Mouse (Mus musculus) megakaryocyte-erythroid progenitor cell, adult 5-6 weeks (primary cell): Measurements from ENCODE around the gene Smarca2. TPM values are rescaled to one million over a fixed set of nuclear protein-coding genes. Genes with fewer than 3 reads are reported as not detected.

Experiments used
- ATAC-seq: replicated peaks from 2 replicates; pipeline ENCODE4 v1.8.0; 2016; ENCODE audit warnings: mild to moderate bottlenecking, inconsistent platforms; ENCODE audit not compliant: severe bottlenecking, poor library complexity, low FRiP score, low TSS enrichment
- total RNA-seq, 2 experiments: library from RNA; stranded (forward) in 1 of 2; stranded (reverse) in 1 of 2; fragments of 200-1000, 215-1000 nt in 1 of 2; fragments of >200 nt in 1 of 2; fragmentation: Nextera tagmentation in 1 of 2; gene quantifications; 2 replicates each; pipeline ENCODE4 v1.2.3; 2014 to 2017

Gene Smarca2
- total RNA-seq, 2 experiments from 2014 or later: 37.5 to 38.6 TPM

DNA sequence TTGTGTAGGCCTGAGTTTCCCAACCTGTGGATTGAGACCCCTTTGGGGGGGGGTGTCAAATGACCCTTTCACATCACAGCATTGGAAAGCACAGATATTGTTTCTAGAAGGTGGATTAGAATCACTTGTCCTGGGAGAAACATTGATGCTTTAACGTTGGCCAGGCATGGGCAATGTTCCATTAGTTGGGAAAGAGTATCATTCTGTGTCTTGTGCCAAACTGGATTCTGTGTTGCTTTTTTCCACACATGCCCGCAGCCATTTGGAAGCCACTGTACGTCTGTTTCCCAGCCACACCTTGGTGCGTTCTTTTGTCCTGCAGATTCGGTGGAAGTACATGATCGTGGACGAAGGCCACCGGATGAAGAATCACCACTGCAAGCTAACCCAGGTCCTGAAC lies 76.7 kb downstream of the Smarca2 start:
- ATAC-seq: no peak

DNA sequence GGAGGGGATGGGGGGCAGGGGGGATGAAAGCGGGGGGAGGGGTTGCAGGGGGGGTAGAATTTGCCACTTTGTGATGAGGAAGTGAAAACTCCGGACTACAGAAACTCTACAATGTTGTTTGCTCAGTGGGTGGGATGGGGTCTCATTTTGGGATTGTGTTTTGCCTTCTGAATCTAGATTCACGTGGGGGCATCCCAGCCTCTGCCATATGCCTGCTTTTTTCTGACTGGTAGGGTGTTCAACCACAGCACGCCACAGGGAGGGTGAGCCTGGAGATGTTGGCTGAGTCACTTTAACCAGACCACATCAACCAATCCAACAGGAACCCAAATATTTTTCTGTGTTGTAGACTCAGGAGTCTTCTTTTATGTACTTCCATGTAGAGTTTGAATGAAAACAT lies 77.3 kb downstream of the Smarca2 start:
- no peak for ATAC-seq

DNA sequence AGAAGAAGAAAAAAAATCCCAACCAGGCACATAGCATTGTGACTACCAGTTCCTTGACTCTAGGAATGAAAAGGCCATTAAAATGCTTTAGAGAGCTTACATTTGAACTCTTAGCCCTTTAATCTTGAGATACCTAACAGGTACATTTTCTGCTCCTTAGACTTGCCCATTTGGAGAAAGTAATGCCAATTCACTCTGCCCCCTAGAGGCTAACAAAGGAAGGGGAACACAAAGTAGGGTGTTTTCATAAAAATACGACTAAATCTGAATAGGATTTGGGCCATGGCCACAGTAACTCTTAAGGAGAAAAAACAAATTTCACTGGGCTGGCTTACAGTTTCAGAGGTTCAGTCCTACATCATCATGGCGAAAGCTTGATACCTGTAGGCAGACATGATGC lies 77.9 kb downstream of the Smarca2 start:
- no peak for ATAC-seq

DNA sequence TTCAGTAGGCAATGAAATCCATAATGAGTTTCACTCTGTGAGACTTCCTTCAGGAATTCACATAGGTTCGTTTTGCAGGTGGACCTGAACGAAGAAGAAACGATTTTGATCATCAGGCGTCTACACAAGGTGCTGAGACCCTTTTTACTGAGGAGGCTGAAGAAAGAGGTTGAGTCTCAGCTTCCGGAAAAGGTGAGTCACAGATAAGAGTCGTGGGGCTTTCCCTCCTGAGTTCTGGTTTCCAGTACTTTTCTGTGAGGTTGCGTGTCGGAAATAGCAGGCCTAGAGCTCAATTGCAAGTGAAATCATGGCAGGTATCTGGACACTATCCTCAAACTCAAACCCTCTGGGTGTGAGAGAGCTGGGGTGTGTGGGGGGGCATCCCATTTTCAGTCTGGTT lies 78.9 kb downstream of the Smarca2 start:
- ATAC-seq: no peak

DNA sequence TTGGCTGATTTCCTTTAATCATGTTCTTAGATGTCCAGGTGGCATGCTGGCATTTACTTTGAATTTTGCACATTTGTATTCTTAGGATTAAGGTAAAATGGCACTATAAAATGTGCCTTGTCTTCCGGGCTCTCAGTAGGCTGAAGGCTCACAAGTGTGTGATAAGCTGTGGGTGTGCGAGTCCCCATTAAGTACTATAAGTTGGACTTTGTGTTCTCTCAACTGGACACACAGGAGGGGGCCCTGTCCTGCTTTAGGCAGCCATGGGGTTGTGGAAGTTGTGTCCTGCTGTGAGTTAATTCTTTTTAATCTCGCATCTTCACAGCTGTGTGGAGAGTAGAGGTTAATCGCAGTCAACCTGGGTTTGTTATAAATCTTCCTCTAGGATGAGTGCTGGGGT lies 85.7 kb downstream of the Smarca2 start:
- ATAC-seq: no peak

DNA sequence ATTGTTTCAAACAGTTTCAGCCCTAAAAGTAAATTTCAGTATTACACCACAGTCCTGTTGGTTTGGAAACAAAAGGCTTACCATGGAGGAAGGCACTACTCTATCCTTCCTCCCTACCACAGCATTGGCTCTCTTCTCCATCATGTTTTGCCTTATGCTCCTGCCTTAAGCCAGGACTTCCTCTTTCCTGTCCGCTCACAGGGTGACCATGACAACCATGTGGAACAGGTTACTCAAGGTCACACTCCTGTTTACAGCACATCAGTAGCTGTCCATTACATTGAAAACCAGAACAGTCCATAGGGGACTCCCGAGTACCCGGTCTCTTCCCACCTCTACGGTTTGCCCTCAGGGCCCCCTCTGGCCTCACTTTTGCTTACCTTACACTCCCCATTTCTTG lies 92.3 kb downstream of the Smarca2 start:
- no peak for ATAC-seq

DNA sequence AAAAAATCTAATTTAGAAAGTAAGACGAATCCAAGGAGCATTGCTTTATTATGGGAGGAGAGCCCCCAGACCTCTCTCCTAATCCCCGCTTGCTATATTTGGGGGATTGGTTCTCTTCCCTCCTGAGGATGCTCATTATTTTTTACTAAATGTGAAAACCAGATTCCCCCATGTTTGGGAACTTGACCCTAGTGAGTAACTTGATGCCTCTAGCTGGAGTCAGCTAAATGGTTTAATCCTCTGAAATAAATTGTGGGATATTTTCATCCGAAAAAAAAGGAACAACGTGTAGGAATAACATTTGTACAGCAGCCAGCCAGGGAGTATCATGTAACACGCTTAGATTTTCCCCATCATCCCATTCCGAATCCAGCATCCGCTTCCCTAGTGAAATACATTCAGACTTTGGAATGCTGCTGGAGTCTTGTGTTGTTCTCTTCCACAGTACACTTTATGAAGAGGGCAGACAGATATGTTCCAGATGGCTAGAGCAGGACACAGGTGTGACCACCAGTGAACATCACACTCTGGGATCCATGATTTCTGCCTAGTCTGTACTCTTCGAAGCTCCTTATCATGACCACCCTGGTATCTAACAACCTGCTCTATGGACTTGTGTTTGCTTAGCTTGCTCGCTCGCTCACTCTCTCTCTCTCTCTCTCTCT lies 99.8 kb downstream of the Smarca2 start:
- no peak for ATAC-seq

DNA sequence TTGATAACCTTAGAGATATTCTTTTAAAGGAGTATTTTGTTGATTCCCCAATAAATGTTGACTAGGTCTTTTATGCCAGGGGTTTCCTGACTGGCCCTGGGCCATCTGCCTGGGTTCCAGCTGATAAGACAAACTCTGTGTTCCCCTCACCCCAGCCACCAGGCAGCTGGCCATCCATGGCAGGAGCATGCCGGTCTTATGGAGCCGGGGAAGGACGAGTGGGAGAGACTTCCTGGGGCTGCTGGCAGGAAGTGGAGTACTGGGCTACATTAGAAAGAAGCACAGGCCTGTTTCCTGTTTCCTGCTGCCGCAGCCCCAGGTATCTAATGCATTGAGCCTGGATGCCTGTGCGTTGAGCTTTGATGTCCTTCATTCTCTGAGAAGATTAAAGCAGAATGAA lies 102.1 kb downstream of the Smarca2 start:
- peak; percentile 63 for ATAC-seq

DNA sequence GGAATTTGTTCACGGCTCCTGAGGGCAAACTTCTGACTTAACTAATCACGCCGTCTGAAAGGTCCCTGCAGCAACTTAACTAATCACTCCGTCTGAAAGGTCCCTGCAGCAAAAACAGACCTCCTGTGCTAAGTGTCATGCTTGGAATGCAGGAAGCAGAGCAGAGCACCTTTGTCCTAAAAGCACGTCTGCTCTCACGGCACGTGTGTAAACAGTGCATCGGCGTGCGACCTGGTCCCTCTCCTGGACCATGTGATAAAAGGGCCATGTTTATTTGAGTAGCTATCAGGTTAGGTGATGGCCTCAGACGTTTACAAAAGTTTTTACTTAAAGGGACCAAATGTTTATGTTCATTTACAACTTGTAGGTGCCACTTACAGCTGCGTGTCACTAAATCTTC lies 104.2 kb downstream of the Smarca2 start:
- no peak for ATAC-seq

DNA sequence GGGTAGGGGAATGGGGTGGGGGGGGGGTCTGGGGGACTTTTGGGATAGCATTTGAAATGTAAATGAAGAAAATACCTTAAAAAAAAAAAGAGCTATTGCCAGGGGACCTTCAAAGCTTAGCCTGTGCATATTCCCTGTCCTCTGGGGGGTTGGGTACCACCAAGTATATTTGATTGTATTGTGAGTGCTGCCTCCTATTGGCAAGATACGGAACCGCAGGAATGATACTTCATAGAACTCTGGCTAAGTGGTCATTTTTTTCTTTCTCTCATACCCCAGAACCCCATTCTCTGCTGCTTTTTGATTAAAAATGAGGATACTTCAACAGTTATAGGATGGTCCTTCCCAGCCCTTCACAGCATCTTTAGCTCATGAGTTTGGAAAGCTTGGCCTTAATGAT lies 106.4 kb downstream of the Smarca2 start:
- 0 out of 2 replicates have a peak, but pooled peaks have one; percentile 50 for ATAC-seq

DNA sequence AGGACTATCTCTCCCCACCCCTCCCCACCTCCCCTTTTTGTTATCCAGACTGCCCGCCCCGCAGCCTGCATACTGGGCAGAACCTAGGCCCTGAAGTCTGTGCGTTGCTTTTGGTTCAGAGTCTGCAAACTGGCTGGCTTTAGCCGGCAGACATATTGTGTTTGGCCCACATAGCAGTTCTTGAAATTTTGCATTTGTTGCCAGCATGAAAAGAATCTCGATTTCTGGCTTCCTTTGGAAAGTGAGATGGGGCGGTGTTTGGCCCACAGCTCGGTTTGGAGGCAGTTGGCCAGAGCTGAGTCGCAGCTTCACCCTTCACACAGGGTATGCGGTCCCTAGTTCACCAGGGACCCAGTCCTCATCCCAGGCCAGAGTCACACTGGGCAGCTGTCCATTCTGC lies 111.4 kb downstream of the Smarca2 start:
- no peak for ATAC-seq

DNA sequence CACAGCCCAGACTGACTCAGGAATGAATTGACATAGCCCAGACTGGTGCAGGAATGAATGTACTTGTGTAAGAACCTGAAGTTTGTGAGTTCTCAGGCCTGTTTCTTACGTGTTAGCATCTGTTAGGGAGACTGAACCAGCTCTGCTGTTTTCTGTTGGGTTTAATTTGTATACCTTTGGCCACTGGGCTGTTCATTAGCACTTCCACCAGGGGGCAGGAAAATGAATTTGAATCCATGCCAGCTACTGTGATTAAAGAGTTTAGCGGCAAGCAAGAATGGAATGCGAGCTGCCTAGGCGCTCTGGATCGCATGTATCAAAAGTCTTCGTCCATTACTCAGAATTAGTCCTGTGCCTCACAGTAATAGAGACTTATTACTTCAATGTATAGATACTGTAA lies 113.4 kb downstream of the Smarca2 start:
- peak; percentile 57; the same call in 1 of the 2 replicates for ATAC-seq

DNA sequence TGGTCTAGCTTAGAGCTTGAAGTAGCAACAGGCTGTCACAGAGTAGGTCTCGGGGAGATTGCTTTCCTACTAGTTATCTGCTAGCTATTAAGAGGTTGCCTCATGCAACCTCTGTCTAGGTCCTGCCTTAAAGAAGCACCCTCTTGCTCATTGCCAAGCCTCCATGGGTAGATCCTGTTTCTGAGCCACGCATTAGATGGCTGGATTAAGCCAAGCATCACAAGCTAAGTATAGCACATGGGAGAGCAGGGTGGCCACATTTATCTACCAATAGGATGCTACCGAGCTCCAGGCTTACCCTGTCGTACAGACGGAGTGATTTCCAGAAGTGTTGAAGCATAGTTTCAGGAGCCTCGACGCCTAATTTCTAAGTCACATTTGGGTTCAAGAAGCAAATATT lies 114.3 kb downstream of the Smarca2 start:
- ATAC-seq: no peak

DNA sequence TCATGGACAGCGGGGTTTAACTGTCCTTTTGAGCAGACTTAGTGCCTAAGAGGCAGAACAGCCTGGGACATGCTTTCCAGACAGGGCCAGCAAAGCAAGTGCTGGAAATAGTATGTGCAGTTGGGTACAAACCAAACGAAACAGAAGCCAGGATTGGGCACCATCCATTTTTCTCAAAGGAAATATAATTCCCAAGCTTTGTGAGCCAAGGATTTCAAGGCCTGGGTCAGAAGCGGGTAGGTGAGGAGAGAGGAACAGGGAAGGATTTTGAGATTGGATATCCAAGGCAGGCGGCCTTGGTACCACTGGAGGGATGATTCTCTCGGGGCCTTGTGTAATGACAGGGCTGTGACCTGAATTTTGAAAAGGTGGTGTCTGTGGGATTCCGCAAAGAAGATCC lies 116.9 kb downstream of the Smarca2 start:
- ATAC-seq: no peak

DNA sequence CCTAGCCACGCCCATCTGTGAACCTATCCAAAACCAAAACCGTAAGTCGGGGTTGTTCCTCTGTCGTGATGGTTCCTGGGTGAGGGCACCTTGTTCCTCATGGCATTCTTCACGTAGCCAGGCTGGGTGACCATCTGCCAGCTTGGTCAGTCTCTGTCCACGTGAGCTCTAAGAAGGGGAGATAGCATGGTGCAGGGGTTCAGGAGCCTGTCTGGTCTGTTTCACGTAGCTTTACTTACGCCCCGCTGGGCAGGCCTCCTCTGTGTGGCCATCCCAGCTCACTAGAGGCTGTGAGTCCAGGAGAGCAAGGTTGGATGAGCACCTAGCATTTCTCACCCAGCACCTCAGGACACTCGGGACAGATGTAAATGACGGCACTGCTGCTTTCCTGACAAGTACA lies 119.0 kb downstream of the Smarca2 start:
- ATAC-seq: no peak

DNA sequence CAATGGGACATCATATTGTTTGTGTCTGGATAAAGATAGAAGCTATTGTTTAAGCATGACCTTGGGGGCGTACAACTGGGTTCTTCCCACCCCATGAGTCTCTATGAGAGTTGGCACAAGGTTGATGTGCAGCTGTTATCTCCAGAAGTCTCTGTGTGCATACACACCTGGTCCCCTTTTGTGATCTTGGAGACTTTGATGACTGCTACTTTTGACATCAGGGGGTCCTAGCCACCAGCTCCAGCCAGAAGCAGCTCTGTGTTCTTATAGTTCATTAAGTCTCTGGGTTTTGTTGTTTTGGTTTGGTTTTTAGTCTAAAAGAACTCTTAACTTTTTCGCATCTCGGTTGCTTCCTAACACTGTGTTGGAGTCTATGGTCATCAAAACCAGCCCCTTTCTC lies 119.8 kb downstream of the Smarca2 start:
- no peak for ATAC-seq

DNA sequence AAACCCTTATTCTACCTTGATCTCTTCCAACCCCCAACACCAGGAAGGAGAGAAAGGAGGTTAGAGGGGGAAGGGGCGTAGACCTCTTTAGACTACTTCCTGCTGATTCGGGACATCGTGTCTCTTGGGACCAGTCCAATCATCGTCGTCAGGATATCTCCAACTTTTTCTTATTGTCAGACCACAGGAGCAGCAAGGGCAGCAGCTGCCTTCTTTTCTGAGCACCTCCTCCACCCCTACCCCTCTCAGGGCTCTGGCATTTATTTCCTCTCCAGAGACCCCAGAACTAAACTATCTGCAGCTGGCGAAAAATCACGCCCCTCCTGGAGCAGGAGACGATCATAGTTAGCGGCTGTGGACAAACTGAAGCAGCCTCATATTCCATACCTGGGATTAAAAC lies 122.9 kb downstream of the Smarca2 start:
- no peak for ATAC-seq

DNA sequence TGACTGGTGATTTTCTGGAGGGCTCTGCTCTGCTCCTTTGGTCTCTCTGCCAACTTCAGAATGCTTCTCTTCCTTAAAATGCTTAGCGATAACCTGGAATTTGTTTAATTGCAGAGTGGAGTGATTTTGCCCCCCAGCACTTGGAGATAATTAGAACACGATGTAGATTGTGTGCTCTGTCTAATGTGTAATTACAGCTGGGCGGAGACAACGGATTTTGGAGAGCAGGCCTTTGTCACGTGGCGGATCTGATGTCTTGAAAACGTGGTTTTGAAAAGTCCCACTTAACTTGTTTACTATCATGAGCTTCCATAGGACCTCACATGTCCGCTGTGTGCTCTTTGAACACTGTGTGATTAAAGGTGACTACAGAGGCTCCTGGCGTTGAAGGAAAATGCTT lies 125.6 kb downstream of the Smarca2 start:
- no peak for ATAC-seq

DNA sequence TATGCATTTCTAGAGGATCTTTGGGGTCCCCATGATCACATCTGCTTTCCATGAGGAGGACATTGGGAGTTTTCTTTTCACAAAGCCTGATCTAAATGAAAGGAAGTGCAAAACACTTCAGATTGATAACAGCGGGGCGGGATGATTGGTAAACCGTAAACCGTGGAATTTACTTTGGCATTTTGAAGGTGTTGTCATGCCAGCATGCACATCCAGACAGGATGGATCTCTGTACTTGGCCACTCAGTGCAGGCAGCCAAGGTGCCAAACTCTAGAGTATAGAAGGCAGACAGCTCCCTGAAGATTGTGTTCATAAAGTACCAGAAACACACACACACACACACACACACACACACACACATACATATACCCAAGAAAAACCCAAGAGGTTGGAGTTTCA lies 126.3 kb downstream of the Smarca2 start:
- no peak for ATAC-seq

DNA sequence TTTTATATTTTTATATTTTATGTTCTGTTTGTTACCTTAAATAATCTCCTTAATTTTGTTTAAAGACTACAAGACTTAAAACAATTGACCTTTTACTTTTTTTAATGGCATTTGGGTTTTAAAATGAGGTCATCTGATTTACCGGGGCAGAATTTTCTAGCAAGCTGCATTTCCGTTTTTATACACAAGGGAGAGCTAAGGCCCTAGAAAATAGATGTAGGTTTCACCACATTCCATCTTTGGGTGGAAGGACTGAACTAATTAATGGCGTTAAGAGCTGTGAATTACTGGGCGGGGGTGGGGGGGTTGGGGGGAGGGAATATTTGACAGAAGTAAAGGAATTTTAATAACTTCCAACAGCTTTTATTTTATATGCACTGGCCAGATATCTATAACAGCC lies 127.0 kb downstream of the Smarca2 start:
- no peak for ATAC-seq

DNA sequence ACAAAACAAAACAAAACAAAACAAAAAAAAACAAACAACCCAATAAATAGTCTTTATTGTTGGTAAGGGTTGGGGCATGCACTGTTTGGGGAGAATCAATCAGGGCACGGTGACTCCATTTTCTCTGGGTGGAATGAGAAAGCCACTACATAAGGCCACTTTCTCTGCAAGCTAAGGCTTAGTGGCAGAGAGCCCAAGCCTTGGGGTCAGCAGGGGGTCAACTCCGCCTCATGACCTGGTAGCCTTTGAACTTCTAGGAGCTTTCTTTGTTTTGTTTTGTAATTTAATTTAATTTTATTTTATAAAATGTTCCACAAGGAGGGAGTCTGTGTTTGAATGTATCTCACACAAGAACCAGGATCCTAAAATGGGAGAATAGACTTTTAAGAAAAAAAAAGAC lies 128.2 kb downstream of the Smarca2 start:
- ATAC-seq: no peak

DNA sequence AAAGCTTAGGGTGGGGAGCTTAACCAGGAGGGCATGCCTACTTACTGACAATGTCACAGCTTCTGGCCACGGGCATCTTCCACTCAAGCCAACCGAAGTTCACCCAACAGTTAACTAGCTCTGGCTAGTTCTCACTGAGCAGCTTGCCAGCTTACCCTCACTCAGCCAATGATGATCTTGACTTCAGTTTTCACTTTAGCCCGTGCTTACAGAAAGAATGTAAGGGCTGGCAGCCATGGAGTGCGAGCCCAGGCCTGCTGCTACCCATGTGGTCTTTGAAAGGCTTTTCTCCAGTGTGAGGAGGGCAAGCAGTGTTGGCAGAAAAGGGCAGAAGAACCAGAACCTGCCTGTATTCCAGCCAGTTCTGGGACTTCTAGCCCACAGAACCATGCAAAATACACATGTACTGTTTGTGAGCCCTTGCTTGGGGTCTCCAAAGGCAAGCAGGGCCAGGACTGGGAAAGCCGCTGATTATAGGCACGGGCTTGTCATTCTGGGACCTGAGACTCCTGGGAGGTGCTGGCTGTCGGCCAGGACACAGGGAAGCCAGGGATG lies 128.8 kb downstream of the Smarca2 start:
- no peak for ATAC-seq
